Mouse (Mus musculus) spleen, embryonic (tissue): ENCODE results near the gene Nono.
"Not testable (repeated sequence)": the region's sequence is repeated elsewhere in the genome, so short reads cannot be mapped to it uniquely, and the experiment has no call there.

Source experiments
- CTCF ChIA-PET: fragments of 350-600 bp; sonication (Branson Sonifier 250); formaldehyde crosslinking; loops from one replicate; lab custom pipeline; 2022; lab: Charles Lee

Gene Nono

GRCm38 (mm10) chrX:101481604-101482350, 52.7 kb downstream of the Nono start:
- CTCF ChIA-PET: interaction anchor here (0.6 kb wide), 1 partner anchor 313 kb away, joined by 3 read pairs; the partner anchor contains the start of genes 8030474K03Rik and Gm4779

- CTCF ChIA-PET: not testable (repeated sequence)
Measured at GRCm38 (mm10) chrX:101486487-101487152, 57.5 kb downstream of the Nono start.
